Mouse (Mus musculus) limb, embryonic 14.5 days (tissue): ENCODE measurements around the gene Gm19684. TPM values are rescaled to one million over a fixed set of nuclear protein-coding genes. Genes with fewer than 3 reads are reported as not detected.
"Not testable (repeated sequence)": the region's sequence is repeated elsewhere in the genome, so short reads cannot be mapped to it uniquely, and the experiment has no call there.

Experiments used
- ATAC-seq: fragments of 200-750 bp; cut with Nextera tagmentation; 2 replicates; pipeline ENCODE4 v1.8.0; 2017; ENCODE audit warnings: low read depth, moderate number of reproducible peaks, moderate TSS enrichment; ENCODE audit not compliant: low FRiP score
- DNase-seq: peaks from one replicate; pipeline ENCODE4 v3.0.0-alpha.2; 2015; ENCODE audit warnings: low spot score
- H3K27ac ChIP-seq: fragments of 300-500 bp; sonication (generic); replicated peaks from 2 replicates; pipeline ENCODE4 v1.5.1; 2014; ENCODE audit warnings: low read depth, mild to moderate bottlenecking, low read length, moderate library complexity, mixed read lengths
- H3K27me3 ChIP-seq: fragments of 300-500 bp; sonication (generic); 2 replicates; pipeline ENCODE4 v1.6.1; 2014; ENCODE audit warnings: low read length, mixed read lengths; ENCODE audit not compliant: control insufficient read depth, insufficient read depth
- H3K36me3 ChIP-seq: fragments of 300-500 bp; sonication (generic); 2 replicates; pipeline ENCODE4 v1.6.1; 2014; ENCODE audit warnings: mild to moderate bottlenecking, low read length, moderate library complexity, mixed read lengths; ENCODE audit not compliant: control insufficient read depth, insufficient read depth
- H3K4me1 ChIP-seq: fragments of 300-500 bp; sonication (generic); 2 replicates; pipeline ENCODE4 v1.6.1; 2014; ENCODE audit warnings: antibody characterized with exemption, low read length, mixed read lengths; ENCODE audit not compliant: control insufficient read depth, insufficient read depth
- H3K4me2 ChIP-seq: fragments of 300-500 bp; sonication (generic); replicated peaks from 2 replicates; pipeline ENCODE4 v1.6.1; 2014; ENCODE audit warnings: low read depth, mild to moderate bottlenecking, low read length, moderate library complexity; ENCODE audit not compliant: severe bottlenecking
- H3K4me3 ChIP-seq: fragments of 300-500 bp; sonication (generic); replicated peaks from 2 replicates; pipeline ENCODE4 v1.5.1; 2014; ENCODE audit warnings: low read length
- H3K9ac ChIP-seq: fragments of 300-500 bp; sonication (generic); 2 replicates; pipeline ENCODE4 v1.6.1; 2014; ENCODE audit warnings: mild to moderate bottlenecking, low read depth, low read length, moderate library complexity; ENCODE audit not compliant: severe bottlenecking
- H3K9me3 ChIP-seq: fragments of 300-500 bp; sonication (generic); 2 replicates; pipeline ENCODE4 v1.6.1; 2016; ENCODE audit warnings: low read length; ENCODE audit not compliant: control insufficient read depth
- POLR2A ChIP-seq: fragments of 200-500 bp; IDR thresholded peaks from 2 replicates; pipeline ENCODE4 v1.8.0; 2012; ENCODE audit warnings: inconsistent platforms, mild to moderate bottlenecking, moderate library complexity, borderline replicate concordance; ENCODE audit not compliant: insufficient read depth, insufficient read length; ENCODE audit errors: extremely low read depth
- WGBS: fragments of 180-500 bp; shearing (Covaris S2); extraction: QIAGEN DNeasy Blood & Tissue Kit; methylation state at CpG from one replicate; pipeline ENCODE4 v1.1.7; 2014; 5-methylcytosine and 5-hydroxymethylcytosine counted together
- polyA plus RNA-seq, 2 experiments: library from polyadenylated mRNA; depleted of rRNA in 1 of 2; stranded (reverse) in 1 of 2; unstranded in 1 of 2; fragments of >200 nt; fragmentation: Nextera tagmentation in 1 of 2; extraction: Ambion mirVana in 1 of 2; gene quantifications; 2 replicates each; pipeline versions ENCODE4 v1.2.1 to v1.2.3; 2012 to 2014

The Gm19684 gene
- polyA plus RNA-seq, 2 experiments, result not detected

DNA sequence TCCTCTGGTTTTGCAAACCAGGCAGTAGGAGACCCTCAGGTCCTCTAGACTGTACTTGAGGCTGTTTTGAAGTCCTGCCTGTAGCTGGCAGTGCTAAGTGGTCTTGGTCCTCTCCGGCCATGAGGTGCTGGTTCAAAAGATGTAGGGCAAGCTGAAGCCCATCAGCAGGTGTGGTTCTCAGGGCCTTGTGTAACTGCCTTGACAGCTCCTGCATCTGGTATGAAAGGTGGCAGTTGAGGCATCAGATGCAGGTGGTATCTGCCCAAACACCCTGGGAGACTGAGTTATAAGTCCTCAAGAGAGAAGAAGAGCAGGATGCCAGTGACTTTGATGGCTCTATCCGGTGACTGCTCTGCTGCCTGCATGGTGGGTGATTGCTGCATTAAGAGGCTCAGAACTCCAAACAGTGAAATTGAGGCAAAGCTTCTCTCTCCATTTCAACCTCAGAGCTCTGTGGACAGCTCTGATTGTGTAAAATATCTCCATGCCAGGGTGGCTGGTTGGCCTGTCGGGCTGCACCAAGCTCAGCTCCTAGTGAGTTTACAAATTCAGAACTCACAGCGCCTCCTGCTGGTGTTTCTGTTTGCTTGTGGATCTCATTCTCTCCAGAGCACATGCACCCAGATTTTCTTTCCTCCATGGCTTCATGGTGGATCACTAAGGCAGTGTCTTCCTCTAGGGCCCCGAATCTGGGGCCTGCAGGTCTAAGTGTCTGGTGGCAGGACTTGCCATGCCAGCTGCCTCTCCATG is 10.2 kb downstream of the Gm19684 start:
- no peak overlapping the region for H3K27ac ChIP-seq
- TF ChIP-seq POLR2A, result no peak
- H3K9ac ChIP-seq, result no peak overlapping the region
- no peaks in the 10 kb centered on the region for H3K9me3 ChIP-seq
- no peaks in the 10 kb centered on the region for H3K4me1 ChIP-seq
- H3K4me3 ChIP-seq, result no peak overlapping the region
- H3K27me3 ChIP-seq, result no peaks in the 10 kb centered on the region
- 76% methylated on average over 5 of the region's 5 CpGs for WGBS
- DNase-seq, result no peak
- ATAC-seq, result no peak
- no peaks in the 10 kb centered on the region for H3K36me3 ChIP-seq
- no peak overlapping the region for H3K4me2 ChIP-seq

DNA sequence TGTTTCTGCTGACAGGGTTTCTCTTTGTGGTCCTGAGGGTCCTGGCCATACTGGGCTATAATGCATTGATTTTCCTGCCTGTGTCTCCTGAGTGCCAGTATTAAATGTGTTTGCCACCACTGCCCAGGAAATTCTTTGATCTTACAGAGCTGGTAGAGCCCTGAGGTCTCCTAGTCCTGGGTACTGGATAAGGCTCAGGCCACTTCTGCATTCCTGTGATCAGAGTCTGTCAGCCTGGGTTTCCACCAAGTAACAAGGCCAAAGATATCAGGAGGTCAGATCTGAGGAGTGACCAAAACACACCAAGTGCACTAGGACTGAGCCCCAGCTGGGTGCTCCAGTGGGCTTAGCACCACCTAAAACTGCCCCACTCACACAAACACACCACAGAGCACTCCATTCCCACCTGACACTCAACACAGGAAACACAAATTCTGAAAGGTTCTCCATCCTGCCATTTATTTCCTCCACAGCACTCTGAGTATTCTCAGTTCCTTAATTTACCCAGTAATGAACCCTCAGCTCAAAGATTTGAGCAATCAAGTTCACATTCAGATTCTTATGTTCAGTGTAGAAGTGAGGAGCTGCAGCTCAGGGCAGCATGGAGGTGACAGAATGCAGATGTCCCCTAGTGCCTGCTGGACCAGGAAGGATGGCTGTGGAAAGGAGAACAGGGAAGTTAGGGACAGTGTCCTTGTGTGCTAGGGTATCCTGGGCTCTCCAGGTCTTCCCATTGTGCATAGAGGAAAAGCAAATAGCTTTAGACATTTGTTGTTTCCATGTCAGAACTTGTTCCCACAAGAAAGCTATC is 14.1 kb downstream of the Gm19684 start:
- H3K4me2 ChIP-seq, H3K27me3 ChIP-seq, ATAC-seq, H3K9ac ChIP-seq, H3K9me3 ChIP-seq, H3K4me3 ChIP-seq, H3K4me1 ChIP-seq, H3K27ac ChIP-seq, DNase-seq, H3K36me3 ChIP-seq: not testable (repeated sequence)

DNA sequence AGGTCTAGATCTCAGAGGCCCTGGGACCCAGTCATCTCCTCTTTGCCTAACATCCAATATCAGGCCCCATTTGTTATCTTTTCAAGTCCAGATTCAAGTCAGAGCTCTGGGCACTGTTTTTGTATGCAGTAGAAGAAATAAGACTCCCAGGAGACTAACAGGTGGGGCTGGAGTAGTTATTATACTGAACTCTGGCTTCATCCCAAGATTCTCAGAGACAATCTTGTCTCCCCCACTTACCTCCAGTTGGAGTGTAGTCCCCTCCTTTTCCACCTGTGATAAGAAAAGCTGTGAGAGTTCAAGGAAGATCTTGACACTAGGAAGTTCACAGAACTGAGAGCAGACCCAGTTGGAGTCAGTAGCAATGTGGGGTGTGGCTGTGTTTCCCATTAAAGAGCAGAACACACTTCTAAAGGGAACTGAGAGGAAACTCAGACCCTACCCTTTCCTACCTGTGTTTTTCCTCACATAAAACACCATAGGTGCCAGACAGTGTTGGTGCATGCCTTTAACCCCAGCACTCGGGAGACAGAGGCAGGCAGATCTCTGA is 14.9 kb downstream of the Gm19684 start:
- not testable (repeated sequence) for H3K9ac ChIP-seq, H3K4me1 ChIP-seq, H3K27me3 ChIP-seq, ATAC-seq, H3K4me2 ChIP-seq, H3K36me3 ChIP-seq, H3K27ac ChIP-seq, H3K4me3 ChIP-seq, DNase-seq, H3K9me3 ChIP-seq
- 80% methylated on average over 1 of the region's 1 CpGs for WGBS

DNA sequence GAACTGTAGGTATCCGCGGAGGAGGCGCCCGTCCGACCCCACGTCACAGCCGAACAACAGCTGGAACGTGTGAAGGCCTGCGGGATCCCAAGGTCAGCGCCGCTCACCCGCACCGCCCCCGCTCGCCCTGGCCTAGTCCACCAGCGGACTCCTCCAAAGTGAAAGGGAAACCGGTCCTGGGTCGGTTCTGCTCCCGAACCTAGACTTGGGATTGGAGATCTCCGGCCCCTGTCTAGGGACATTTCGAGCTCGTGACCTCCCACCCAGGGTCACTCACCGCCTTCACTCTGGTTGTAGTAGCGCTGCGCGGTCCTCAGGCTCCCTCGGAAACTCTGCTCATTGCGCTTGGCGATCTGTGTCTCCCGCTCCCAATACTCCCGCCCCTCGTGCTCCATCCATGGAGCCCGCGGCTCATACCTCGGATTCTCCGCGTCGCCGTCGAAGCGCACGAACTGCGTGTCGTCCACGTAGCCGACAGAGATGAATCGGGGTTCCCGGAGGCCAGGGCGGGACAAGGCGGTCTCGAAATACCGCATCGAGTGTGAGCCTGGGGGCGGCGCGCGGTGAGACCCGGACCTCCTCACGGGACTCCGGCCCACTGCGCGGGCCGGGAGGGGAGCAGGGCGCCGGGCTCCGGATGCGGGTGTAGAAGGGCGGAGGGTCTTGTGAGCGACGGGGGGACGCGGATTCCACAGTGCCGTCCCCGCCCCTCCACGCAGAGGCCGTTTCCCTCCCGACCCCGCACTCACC is 23.8 kb downstream of the Gm19684 start:
- 2% methylated on average over 64 of the region's 78 CpGs for WGBS
- Histone ChIP-seq H3K36me3 (no peaks in the 10 kb centered on the region), H3K4me3 (peak overlapping the region; percentile 34), H3K4me2 (peak overlapping the region; percentile 39), H3K9ac (peak overlapping the region; percentile 31; the same call in 1 of the 2 replicates), H3K9me3 (no peaks in the 10 kb centered on the region), H3K4me1 (no peaks in the 10 kb centered on the region), H3K27me3 (peaks cover 28% of the 10 kb centered on the region), H3K27ac (no peak overlapping the region)
- ATAC-seq (no peak), DNase-seq (no peak)
- no peak for TF ChIP-seq POLR2A

DNA sequence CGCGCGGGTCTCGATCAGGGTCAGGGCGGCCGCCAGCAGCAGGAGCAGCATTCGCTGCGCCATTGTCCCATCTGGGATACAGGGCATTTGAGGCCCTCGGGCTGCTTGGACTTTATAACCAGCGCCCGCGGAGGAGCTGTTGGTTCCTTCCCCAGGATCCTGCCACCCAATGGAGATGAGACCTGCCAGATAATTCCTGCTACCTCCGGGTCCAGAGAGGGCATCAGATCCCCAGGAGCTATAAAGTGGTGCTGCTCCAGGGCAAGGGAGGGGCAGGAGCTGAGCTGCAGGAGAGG is 24.3 kb downstream of the Gm19684 start:
- 0 out of 2 replicates have a peak overlapping the region, but pooled peaks have one; percentile 31 for H3K9ac ChIP-seq
- not testable (repeated sequence) for DNase-seq, H3K9me3 ChIP-seq, H3K4me1 ChIP-seq, H3K36me3 ChIP-seq, H3K27ac ChIP-seq, ATAC-seq
- H3K4me3 ChIP-seq, result peak overlapping the region; percentile 34
- peak overlapping the region; percentile 39 for H3K4me2 ChIP-seq
- 2% methylated on average over 9 of the region's 13 CpGs for WGBS
- H3K27me3 ChIP-seq, result peaks cover 28% of the 10 kb centered on the region

DNA sequence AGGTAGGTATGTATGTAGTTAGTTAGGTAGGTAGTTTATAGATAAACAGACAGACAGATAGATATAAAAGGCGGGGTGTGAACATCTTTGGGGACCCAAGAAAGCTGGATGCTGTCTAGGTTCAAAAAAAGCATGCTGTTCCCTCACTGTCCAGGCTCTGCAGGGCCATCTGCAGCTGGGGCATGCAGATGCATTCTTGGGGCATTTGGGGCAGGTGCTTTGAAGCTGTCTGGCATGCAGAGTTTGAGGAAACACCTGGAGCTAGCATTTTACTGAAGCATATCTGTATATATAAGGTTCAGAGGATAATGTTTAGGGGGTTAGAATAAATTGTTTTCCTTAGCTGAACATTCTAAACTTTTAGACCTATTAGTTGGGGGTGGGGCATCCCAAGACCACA is 25.5 kb downstream of the Gm19684 start:
- not testable (repeated sequence) for H3K9ac ChIP-seq, H3K4me1 ChIP-seq, H3K9me3 ChIP-seq, ATAC-seq, H3K4me3 ChIP-seq, DNase-seq, H3K27ac ChIP-seq, H3K36me3 ChIP-seq, H3K4me2 ChIP-seq
- WGBS, result 75% methylated on average over 1 of the region's 1 CpGs
- peaks cover 28% of the 10 kb centered on the region for H3K27me3 ChIP-seq

DNA sequence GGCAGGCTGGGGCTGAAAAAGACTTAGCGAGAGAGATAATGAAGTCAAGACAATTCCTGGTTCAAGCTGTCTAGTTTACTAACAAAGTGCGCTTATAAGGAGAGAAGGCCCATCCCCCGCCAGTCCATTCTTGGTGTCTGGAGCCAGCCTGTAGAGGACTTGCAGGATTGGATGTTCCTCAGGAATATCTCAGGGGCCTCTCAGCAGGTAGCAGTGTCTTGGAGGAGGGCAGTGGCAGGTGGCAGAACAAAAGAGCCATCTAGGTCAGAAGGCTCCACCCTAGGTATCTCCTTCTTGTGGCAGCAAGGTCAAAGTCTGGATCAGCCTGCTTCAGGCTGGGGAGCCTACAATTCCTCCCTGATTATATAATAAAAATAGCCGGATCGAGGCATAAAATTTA is 27.0 kb downstream of the Gm19684 start:
- H3K4me1 ChIP-seq, ATAC-seq, H3K4me2 ChIP-seq, DNase-seq, H3K9me3 ChIP-seq, H3K9ac ChIP-seq, H3K4me3 ChIP-seq, H3K27ac ChIP-seq, H3K36me3 ChIP-seq: not testable (repeated sequence)
- H3K27me3 ChIP-seq, result peaks cover 30% of the 10 kb centered on the region
- 78% methylated on average over 5 of the region's 5 CpGs for WGBS
